Mouse (Mus musculus): Measurements from ENCODE around the gene Smtnl1. TPM values are rescaled to one million over a fixed set of nuclear protein-coding genes. Genes with fewer than 3 reads are reported as not detected.

Gene Smtnl1
- polyA plus RNA-seq, 1 experiment from 2014 or later, result 0.16 TPM

DNA sequence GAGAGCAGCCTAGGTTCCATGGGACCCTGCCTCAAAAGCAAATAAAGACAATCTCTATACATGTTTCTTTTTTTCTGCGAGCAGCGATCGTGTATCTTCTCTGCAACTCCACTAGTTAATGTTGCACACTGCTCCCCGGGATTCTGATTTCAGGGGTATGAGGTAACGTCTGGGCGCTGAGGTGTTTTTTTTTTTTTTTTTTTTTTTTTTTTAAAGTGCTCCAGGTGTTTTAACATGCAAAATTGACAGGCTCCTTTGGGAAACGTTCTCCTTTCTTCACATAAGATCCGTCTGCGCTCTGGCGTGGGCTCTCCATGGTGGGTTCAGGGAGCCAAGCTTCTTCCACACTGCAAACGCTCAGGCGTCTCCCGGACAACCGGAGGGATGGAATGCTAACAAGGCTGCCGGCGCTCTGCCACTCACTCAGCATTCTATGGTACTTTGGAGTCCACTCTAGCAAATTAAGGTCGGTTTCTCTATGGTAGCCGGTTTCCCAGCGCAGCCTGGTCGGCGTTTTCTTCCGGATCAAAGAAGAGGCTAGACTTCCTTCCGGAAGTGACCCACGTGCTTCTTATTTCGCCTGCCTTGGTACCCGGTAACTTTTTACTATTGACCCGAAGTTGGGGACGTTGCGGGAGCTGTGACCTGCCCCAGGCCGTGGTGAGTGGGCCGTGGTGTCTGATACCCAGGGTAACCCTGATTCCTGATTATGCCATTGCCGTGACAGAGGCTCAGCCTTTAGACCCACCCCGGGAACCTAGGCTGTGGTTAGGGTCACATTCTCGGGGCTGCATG, 4.2 kb upstream of the Smtnl1 start, which contains the start of gene Timm10:
TSS of gene Timm10 (plus strand) at position 510 of the 795 bp plus-strand sequence.
- peak within 1 kb of the TSS; percentile 38 for H3K27ac ChIP-seq (ENCODE audit: low read depth, low read length)
- no peaks in the 10 kb centered on the region for H3K27me3 ChIP-seq (ENCODE audit: control insufficient read depth, insufficient read depth, low read length)
- H3K4me2 ChIP-seq (replicated peaks; ENCODE audit: low read depth, low read length), result peak within 1 kb of the TSS; percentile 80
- peak; percentile 91 for ATAC-seq (ENCODE audit: low FRiP score, low TSS enrichment)
- peak within 1 kb of the TSS; percentile 97 for H3K4me3 ChIP-seq (ENCODE audit: low read length)
- H3K9ac ChIP-seq (ENCODE audit: low read depth, low read length), result peak within 1 kb of the TSS; percentile 54
- peaks cover 13% of the 10 kb centered on the region for H3K36me3 ChIP-seq (ENCODE audit: control insufficient read depth, insufficient read depth, low read length)
- H3K9me3 ChIP-seq (ENCODE audit: control insufficient read depth, low read length), result no peaks in the 10 kb centered on the region
- H3K4me1 ChIP-seq (ENCODE audit: control insufficient read depth, insufficient read depth, low read length), result peaks cover 10% of the 10 kb centered on the region; the same call in 1 of the 2 replicates
- WGBS, result under 1% methylated on average over 34 of the region's 34 CpGs

DNA sequence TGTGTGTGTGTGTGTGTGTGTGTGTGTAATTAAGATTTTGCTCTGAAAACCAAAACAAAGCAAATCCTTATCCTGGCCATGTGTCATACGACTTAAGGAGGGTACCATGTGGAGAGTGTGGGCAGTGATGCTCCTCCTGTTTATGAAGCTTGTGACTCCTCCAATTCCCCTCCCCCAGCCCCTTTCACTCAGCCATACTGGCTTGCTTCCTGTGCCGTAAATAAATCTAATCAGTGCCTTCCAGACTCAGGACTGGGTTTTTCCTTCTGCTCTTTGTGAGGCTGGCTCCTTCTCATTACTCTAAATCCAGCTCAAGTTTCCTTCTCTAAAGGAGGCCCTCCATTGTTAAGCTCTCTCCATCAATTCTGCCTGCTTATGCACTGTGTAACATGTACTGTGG, 785 bp upstream of the Smtnl1 start:
- 17% methylated on average over 2 of the region's 2 CpGs for WGBS
- no peak overlapping the region for H3K4me3 ChIP-seq (ENCODE audit: low read length)
- H3K27me3 ChIP-seq (ENCODE audit: control insufficient read depth, insufficient read depth, low read length), result no peaks in the 10 kb centered on the region
- H3K4me1 ChIP-seq (ENCODE audit: control insufficient read depth, insufficient read depth, low read length), result peaks cover 10% of the 10 kb centered on the region; the same call in 1 of the 2 replicates
- no peak overlapping the region for H3K4me2 ChIP-seq (replicated peaks; ENCODE audit: low read depth, low read length)
- no peaks in the 10 kb centered on the region for H3K36me3 ChIP-seq (ENCODE audit: control insufficient read depth, insufficient read depth, low read length)
- H3K9ac ChIP-seq (ENCODE audit: low read depth, low read length), result no peak overlapping the region
- no peak overlapping the region for H3K27ac ChIP-seq (ENCODE audit: low read depth, low read length)
- no peak for ATAC-seq (ENCODE audit: low FRiP score, low TSS enrichment)
- no peaks in the 10 kb centered on the region for H3K9me3 ChIP-seq (ENCODE audit: control insufficient read depth, low read length)

DNA sequence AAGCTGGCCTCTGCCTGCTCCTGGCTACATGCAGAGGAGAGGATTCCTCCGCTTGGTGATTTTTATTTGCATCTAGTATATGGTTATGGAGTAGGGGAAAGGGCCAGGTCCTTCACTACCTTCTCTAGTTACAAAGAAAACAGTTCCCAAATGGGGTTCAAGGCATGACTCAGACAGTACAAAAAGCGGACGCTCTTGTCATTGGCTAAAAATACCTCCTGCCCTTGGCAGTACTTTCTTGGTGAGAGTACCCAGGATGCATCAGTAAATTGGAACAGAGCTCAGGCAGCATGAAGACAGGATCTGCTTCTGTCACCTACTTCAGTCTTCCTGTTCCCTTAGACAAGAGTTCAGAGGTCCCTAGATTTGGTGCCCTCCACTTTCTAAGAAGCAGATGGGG, 2.6 kb downstream of the Smtnl1 start:
- no peaks in the 10 kb centered on the region for H3K27me3 ChIP-seq (ENCODE audit: control insufficient read depth, insufficient read depth, low read length)
- H3K4me2 ChIP-seq (replicated peaks; ENCODE audit: low read depth, low read length), result no peak overlapping the region
- no peak for ATAC-seq (ENCODE audit: low FRiP score, low TSS enrichment)
- H3K36me3 ChIP-seq (ENCODE audit: control insufficient read depth, insufficient read depth, low read length), result no peaks in the 10 kb centered on the region
- 11% methylated on average over 3 of the region's 3 CpGs for WGBS
- H3K4me1 ChIP-seq (ENCODE audit: control insufficient read depth, insufficient read depth, low read length), result 0 out of 2 replicates have a peak, but pooled peaks cover 3% of the 10 kb centered on the region
- H3K9ac ChIP-seq (ENCODE audit: low read depth, low read length), result no peak overlapping the region
- H3K9me3 ChIP-seq (ENCODE audit: control insufficient read depth, low read length), result no peaks in the 10 kb centered on the region
- no peak overlapping the region for H3K4me3 ChIP-seq (ENCODE audit: low read length)
- H3K27ac ChIP-seq (ENCODE audit: low read depth, low read length), result no peak overlapping the region

DNA sequence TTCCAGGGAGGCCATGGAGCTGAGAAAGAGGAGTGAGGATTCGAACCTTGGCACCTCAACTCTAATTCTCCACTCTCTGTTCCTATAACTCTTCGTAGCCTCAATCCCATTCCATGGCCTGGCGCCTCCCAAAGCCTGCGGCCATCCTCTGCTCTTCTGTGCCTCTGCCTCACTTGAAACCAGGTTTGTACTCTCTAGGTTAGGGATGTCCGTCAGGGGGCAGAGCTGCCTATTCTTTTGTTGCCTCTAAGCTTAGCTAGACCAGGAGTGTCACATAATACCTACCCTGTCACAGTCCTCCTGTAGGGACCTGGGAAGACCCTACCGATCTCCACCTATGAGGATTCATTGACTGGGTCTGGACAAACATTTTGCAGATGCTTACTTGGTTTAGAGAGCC, 9.8 kb downstream of the Smtnl1 start:
- WGBS, result 75% methylated on average over 6 of the region's 6 CpGs

DNA sequence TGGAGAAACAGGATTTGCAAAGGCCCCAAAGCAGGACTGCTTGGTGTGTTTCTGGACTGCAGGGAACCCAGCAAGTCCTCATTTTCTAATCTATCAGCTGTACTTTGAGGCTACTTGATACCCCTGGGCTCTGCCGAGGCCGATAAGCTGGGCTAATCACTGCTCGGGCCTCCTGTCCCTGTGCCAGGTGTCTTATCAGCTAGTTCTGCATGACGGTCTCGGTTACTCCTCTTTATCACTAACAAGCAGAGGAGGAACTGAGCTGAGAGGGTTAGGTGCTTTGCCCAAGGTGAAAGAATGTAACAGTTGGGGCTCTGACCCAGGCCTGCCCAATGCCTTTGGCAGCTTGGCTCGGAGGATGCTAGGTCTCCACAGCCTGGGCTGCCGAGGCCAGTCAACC, 10.6 kb downstream of the Smtnl1 start:
- no peak overlapping the region for H3K9ac ChIP-seq (ENCODE audit: low read depth, low read length)
- H3K27ac ChIP-seq (ENCODE audit: low read depth, low read length), result no peak overlapping the region
- H3K4me1 ChIP-seq (ENCODE audit: control insufficient read depth, insufficient read depth, low read length), result peaks cover 5% of the 10 kb centered on the region; the same call in 1 of the 2 replicates
- H3K27me3 ChIP-seq (ENCODE audit: control insufficient read depth, insufficient read depth, low read length), result no peaks in the 10 kb centered on the region
- H3K4me3 ChIP-seq (ENCODE audit: low read length), result no peak overlapping the region
- H3K36me3 ChIP-seq (ENCODE audit: control insufficient read depth, insufficient read depth, low read length), result no peaks in the 10 kb centered on the region
- WGBS, result 62% methylated on average over 7 of the region's 7 CpGs
- no peak overlapping the region for H3K4me2 ChIP-seq (replicated peaks; ENCODE audit: low read depth, low read length)
- no peaks in the 10 kb centered on the region for H3K9me3 ChIP-seq (ENCODE audit: control insufficient read depth, low read length)
- no peak for ATAC-seq (ENCODE audit: low FRiP score, low TSS enrichment)

More for the DNA sequence above, 9.8 kb downstream of the Smtnl1 start:
- Histone ChIP-seq H3K36me3 (ENCODE audit: control insufficient read depth, insufficient read depth, low read length) (no peaks in the 10 kb centered on the region), H3K4me2 (replicated peaks; ENCODE audit: low read depth, low read length) (no peak overlapping the region), H3K4me3 (ENCODE audit: low read length) (no peak overlapping the region), H3K9me3 (ENCODE audit: control insufficient read depth, low read length) (no peaks in the 10 kb centered on the region), H3K27me3 (ENCODE audit: control insufficient read depth, insufficient read depth, low read length) (no peaks in the 10 kb centered on the region), H3K9ac (ENCODE audit: low read depth, low read length) (no peak overlapping the region), H3K4me1 (ENCODE audit: control insufficient read depth, insufficient read depth, low read length) (peaks cover 5% of the 10 kb centered on the region; the same call in 1 of the 2 replicates), H3K27ac (ENCODE audit: low read depth, low read length) (no peak overlapping the region)
- ATAC-seq (ENCODE audit: low FRiP score, low TSS enrichment), result no peak

DNA sequence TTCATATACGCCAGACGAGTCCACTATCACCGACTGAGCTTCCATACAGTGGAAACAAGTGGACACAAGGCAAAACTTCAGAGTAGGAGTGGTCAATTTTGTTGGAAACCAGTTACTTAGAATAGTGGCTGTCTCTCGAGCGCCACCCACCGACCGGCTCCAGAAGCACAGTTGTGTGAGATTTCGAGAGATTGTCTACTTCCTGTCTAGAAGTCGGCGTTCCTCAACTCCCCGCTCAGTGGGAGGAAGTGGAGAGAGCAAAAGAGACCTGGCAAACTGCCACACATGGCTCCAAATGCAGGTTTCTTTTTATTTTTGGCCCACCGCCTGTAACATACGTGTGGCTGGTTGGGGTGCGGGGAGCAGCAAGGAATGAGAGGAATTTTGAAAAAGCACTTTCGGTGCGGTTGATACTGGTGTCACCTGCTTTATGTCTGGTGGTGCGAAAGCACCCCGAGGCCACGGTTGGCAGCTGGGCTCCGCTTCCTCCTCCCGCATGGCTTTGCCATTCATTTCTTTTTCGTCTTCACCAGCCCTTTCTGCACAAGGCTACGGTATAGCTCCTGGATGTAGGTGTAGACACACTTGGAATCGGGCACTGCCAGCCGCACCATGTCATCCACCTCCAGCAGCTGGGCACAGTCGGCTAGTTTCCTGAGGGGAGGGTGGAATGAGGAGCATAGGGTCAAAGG, 11.4 kb downstream of the Smtnl1 start:
- Histone ChIP-seq H3K4me3 (ENCODE audit: low read length) (peak overlapping the region; percentile 22; the same call in 1 of the 2 replicates), H3K9ac (ENCODE audit: low read depth, low read length) (0 out of 2 replicates have a peak overlapping the region, but pooled peaks have one; percentile 1), H3K4me1 (ENCODE audit: control insufficient read depth, insufficient read depth, low read length) (peaks cover 5% of the 10 kb centered on the region; the same call in 1 of the 2 replicates), H3K27ac (ENCODE audit: low read depth, low read length) (no peak overlapping the region), H3K9me3 (ENCODE audit: control insufficient read depth, low read length) (no peaks in the 10 kb centered on the region), H3K4me2 (replicated peaks; ENCODE audit: low read depth, low read length) (peak overlapping the region; percentile 42), H3K36me3 (ENCODE audit: control insufficient read depth, insufficient read depth, low read length) (no peaks in the 10 kb centered on the region), H3K27me3 (ENCODE audit: control insufficient read depth, insufficient read depth, low read length) (no peaks in the 10 kb centered on the region)
- WGBS, result 40% methylated on average over 26 of the region's 26 CpGs
- ATAC-seq (ENCODE audit: low FRiP score, low TSS enrichment), result peak; percentile 79

- Histone ChIP-seq H3K4me1 (ENCODE audit: control insufficient read depth, insufficient read depth, low read length) (peaks cover 5% of the 10 kb centered on the region; the same call in 1 of the 2 replicates), H3K4me2 (replicated peaks; ENCODE audit: low read depth, low read length) (no peak overlapping the region)
- ATAC-seq (ENCODE audit: low FRiP score, low TSS enrichment), result 0 out of 2 replicates have a peak, but pooled peaks have one; percentile 2
Observed at GRCm38 (mm10) chr2:84810526-84810885, 11.9 kb downstream of the Smtnl1 start.

DNA sequence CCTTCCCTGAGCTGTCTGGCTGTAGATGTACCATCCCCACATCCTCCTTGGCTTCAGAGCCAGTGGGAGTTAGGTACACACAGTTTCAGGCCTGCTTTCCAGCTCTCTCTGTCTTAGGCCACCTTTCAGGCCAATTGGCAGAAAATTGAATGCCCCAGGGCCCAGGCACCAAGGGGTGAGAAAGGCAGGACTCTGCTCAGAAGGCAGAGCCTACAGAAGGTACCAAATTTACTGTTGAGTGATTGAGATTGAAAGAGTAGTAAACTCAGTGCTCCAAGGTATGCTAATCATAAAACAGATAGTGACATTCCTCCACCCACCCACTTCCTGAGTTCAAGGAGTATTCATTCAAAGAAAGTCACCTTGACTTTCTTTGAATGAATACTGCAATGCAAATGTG, 13.1 kb downstream of the Smtnl1 start:
- Histone ChIP-seq H3K27me3 (ENCODE audit: control insufficient read depth, insufficient read depth, low read length) (no peaks in the 10 kb centered on the region), H3K9ac (ENCODE audit: low read depth, low read length) (no peak overlapping the region), H3K36me3 (ENCODE audit: control insufficient read depth, insufficient read depth, low read length) (no peaks in the 10 kb centered on the region), H3K4me3 (ENCODE audit: low read length) (no peak overlapping the region), H3K4me2 (replicated peaks; ENCODE audit: low read depth, low read length) (no peak overlapping the region), H3K4me1 (ENCODE audit: control insufficient read depth, insufficient read depth, low read length) (peaks cover 5% of the 10 kb centered on the region; the same call in 1 of the 2 replicates), H3K27ac (ENCODE audit: low read depth, low read length) (no peak overlapping the region), H3K9me3 (ENCODE audit: control insufficient read depth, low read length) (no peaks in the 10 kb centered on the region)
- ATAC-seq (ENCODE audit: low FRiP score, low TSS enrichment), result no peak

More at GRCm38 (mm10) chr2:84810526-84810885, 11.9 kb downstream of the Smtnl1 start:
- no peaks in the 10 kb centered on the region for H3K27me3 ChIP-seq (ENCODE audit: control insufficient read depth, insufficient read depth, low read length)
- no peaks in the 10 kb centered on the region for H3K9me3 ChIP-seq (ENCODE audit: control insufficient read depth, low read length)
- H3K4me3 ChIP-seq (ENCODE audit: low read length), result no peak overlapping the region
- WGBS, result 83% methylated on average over 6 of the region's 6 CpGs
- H3K27ac ChIP-seq (ENCODE audit: low read depth, low read length), result no peak overlapping the region
- no peaks in the 10 kb centered on the region for H3K36me3 ChIP-seq (ENCODE audit: control insufficient read depth, insufficient read depth, low read length)
- H3K9ac ChIP-seq (ENCODE audit: low read depth, low read length), result no peak overlapping the region

DNA sequence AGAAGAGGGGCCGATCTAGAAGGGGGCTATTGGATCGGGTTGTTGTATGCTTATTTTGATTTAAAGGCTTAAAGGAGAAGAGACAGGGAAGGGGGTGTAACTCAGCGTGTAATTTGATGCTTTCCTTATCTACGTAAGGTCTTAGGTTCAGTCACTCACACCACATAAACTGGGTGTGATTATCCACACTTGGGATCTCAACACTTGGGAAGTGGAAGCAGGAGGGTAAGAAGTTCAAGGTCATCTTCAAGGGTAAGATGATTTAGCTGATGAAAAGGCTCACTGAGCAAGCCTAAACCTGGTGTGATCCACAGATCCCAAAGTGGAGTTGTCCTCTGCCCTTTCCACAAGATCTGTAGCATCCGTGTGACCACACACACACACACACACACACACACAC, 15.9 kb downstream of the Smtnl1 start:
- ATAC-seq (ENCODE audit: low FRiP score, low TSS enrichment), result no peak
- 51% methylated on average over 5 of the region's 5 CpGs for WGBS

More for the DNA sequence above, 15.9 kb downstream of the Smtnl1 start:
- H3K36me3 ChIP-seq (ENCODE audit: control insufficient read depth, insufficient read depth, low read length), result no peaks in the 10 kb centered on the region
- peaks cover 5% of the 10 kb centered on the region; the same call in 1 of the 2 replicates for H3K4me1 ChIP-seq (ENCODE audit: control insufficient read depth, insufficient read depth, low read length)
- no peaks in the 10 kb centered on the region for H3K9me3 ChIP-seq (ENCODE audit: control insufficient read depth, low read length)
- H3K27ac ChIP-seq (ENCODE audit: low read depth, low read length), result no peak overlapping the region
- H3K4me3 ChIP-seq (ENCODE audit: low read length), result no peak overlapping the region
- H3K27me3 ChIP-seq (ENCODE audit: control insufficient read depth, insufficient read depth, low read length), result no peaks in the 10 kb centered on the region
- H3K9ac ChIP-seq (ENCODE audit: low read depth, low read length), result no peak overlapping the region
- H3K4me2 ChIP-seq (replicated peaks; ENCODE audit: low read depth, low read length), result no peak overlapping the region
